Mouse (Mus musculus) embryonic facial prominence, embryonic 12.5 days (tissue): ENCODE measurements around the gene Mamdc4. TPM values are rescaled to one million over a fixed set of nuclear protein-coding genes. Genes with fewer than 3 reads are reported as not detected.

ENCODE experiments used
- ATAC-seq: fragments of 200-750 bp; cut with Nextera tagmentation; 2 replicates; pipeline ENCODE4 v1.8.0; 2017; ENCODE audit not compliant: insufficient number of reproducible peaks, insufficient read depth, low FRiP score, low TSS enrichment
- H3K27ac ChIP-seq: fragments of 300-500 bp; sonication (generic); 2 replicates; pipeline ENCODE4 v1.5.1; 2016; ENCODE audit warnings: mild to moderate bottlenecking
- H3K27me3 ChIP-seq: fragments of 300-500 bp; sonication (generic); 2 replicates; pipeline ENCODE4 v1.6.1; 2016; ENCODE audit warnings: mild to moderate bottlenecking, moderate library complexity
- H3K36me3 ChIP-seq: fragments of 300-500 bp; sonication (generic); 2 replicates; pipeline ENCODE4 v1.6.1; 2016; ENCODE audit warnings: mild to moderate bottlenecking
- H3K4me1 ChIP-seq: fragments of 300-500 bp; sonication (generic); 2 replicates; pipeline ENCODE4 v1.6.1; 2016
- H3K4me2 ChIP-seq: fragments of 300-500 bp; sonication (generic); replicated peaks from 2 replicates; pipeline ENCODE4 v1.6.1; 2016; ENCODE audit warnings: mild to moderate bottlenecking, moderate library complexity
- H3K4me3 ChIP-seq: fragments of 300-500 bp; sonication (generic); 2 replicates; pipeline ENCODE4 v1.5.1; 2016; ENCODE audit warnings: mild to moderate bottlenecking
- H3K9ac ChIP-seq: fragments of 300-500 bp; sonication (generic); 2 replicates; pipeline ENCODE4 v1.6.1; 2016; ENCODE audit warnings: mild to moderate bottlenecking, moderate library complexity
- H3K9me3 ChIP-seq: fragments of 300-500 bp; sonication (generic); 2 replicates; pipeline ENCODE4 v1.6.1; 2016; ENCODE audit warnings: mild to moderate bottlenecking, moderate library complexity
- WGBS: fragments of 180-500 bp; shearing (Covaris S2); methylation state at CpG from one replicate; pipeline ENCODE4 v1.1.7; 2016; 5-methylcytosine and 5-hydroxymethylcytosine counted together
- polyA plus RNA-seq: library from polyadenylated mRNA; unstranded; fragments of >200 nt; fragmentation: Nextera tagmentation; extraction: Ambion mirVana; gene quantifications from 2 replicates; pipeline ENCODE4 v1.2.1, GENCODE M21; 2016

The Mamdc4 gene
- polyA plus RNA-seq, 1 experiment from 2014 or later: 4.2 TPM

DNA sequence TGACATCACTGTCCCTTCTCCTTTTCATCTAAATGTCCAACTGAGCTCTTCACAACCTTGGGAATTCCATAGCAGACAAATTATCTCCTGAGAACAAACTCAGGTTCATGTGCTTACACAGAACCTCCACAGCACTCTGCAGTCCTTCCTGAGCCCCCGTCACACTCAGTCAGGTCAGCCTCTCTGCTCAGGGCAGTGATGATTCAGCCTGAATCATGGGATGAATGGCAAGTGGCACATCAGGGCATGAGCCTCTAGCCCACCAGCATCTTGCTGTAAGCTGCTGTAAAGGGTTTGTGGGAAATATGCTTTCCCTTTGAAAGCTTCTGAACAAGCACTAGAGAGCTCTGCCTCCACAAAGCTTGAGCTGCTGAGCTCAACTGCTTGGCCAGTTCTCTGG lies 24.1 kb upstream of the Mamdc4 start:
- H3K27ac ChIP-seq: no peak overlapping the region
- no peak overlapping the region for H3K9ac ChIP-seq
- no peak overlapping the region for H3K4me2 ChIP-seq
- H3K4me3 ChIP-seq: no peak overlapping the region
- H3K27me3 ChIP-seq: no peaks in the 10 kb centered on the region
- H3K9me3 ChIP-seq: no peaks in the 10 kb centered on the region
- WGBS: 81% methylated on average over 1 of the region's 1 CpGs
- H3K36me3 ChIP-seq: peaks cover 91% of the 10 kb centered on the region
- no peaks in the 10 kb centered on the region for H3K4me1 ChIP-seq
- no peak for ATAC-seq

DNA sequence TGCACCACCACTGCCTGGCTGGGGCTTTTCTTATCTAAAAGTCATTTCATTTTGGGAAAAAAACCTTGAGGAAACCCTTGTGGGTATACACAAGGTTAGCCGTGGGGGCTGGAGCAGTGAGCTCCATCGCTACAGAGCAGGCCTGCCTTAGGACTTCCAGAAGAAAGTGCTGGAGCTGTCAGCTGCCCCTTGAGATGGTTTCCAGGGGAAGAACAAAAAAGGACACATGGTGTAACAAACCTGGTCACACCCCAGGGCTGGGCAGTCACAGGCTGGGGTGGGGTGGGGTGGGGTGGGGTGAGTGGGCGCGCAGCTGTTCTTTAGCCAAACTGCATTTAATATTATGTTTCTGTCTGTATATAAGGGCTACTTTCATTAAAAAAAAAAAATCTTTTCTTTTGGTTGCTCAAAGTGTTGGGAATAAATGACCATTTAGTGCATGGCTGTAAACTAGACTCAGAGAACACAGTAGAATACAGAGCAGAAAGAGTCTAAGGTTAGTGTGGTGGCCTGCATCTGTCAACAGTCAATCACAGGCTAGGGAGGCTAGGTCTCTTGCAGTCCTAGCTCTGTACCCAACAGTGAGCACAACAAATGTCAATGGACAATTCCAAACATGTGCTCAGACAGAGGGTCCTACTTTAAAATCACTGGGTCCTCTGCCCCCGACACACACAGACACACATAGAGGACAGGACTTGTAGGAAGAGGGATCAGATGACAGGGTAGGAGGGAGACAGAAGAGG lies 22.3 kb upstream of the Mamdc4 start:
- 95% methylated on average over 5 of the region's 5 CpGs for WGBS
- Histone ChIP-seq H3K9me3 (no peaks in the 10 kb centered on the region), H3K27me3 (no peaks in the 10 kb centered on the region), H3K4me2 (no peak overlapping the region), H3K9ac (no peak overlapping the region), H3K4me1 (no peaks in the 10 kb centered on the region), H3K36me3 (peaks cover 94% of the 10 kb centered on the region), H3K27ac (no peak overlapping the region), H3K4me3 (no peak overlapping the region)
- ATAC-seq: no peak

GRCm38 (mm10) chr2:25591863-25592262 lies 17.2 kb upstream of the Mamdc4 start:
- no peak overlapping the region for H3K4me2 ChIP-seq
- no peaks in the 10 kb centered on the region for H3K27me3 ChIP-seq
- H3K9ac ChIP-seq: no peak overlapping the region
- 77% methylated on average over 2 of the region's 2 CpGs for WGBS
- peaks cover 87% of the 10 kb centered on the region for H3K36me3 ChIP-seq
- H3K27ac ChIP-seq: no peak overlapping the region
- no peak for ATAC-seq
- no peak overlapping the region for H3K4me3 ChIP-seq
- H3K4me1 ChIP-seq: no peaks in the 10 kb centered on the region
- H3K9me3 ChIP-seq: no peaks in the 10 kb centered on the region

GRCm38 (mm10) chr2:25588227-25588907 lies 13.7 kb upstream of the Mamdc4 start:
- H3K9me3 ChIP-seq: no peaks in the 10 kb centered on the region
- ATAC-seq: no peak
- H3K27ac ChIP-seq: no peak overlapping the region
- no peak overlapping the region for H3K4me2 ChIP-seq
- no peaks in the 10 kb centered on the region for H3K27me3 ChIP-seq
- peaks cover 91% of the 10 kb centered on the region for H3K36me3 ChIP-seq
- H3K4me1 ChIP-seq: no peaks in the 10 kb centered on the region
- H3K9ac ChIP-seq: no peak overlapping the region
- no peak overlapping the region for H3K4me3 ChIP-seq
- 94% methylated on average over 8 of the region's 8 CpGs for WGBS

DNA sequence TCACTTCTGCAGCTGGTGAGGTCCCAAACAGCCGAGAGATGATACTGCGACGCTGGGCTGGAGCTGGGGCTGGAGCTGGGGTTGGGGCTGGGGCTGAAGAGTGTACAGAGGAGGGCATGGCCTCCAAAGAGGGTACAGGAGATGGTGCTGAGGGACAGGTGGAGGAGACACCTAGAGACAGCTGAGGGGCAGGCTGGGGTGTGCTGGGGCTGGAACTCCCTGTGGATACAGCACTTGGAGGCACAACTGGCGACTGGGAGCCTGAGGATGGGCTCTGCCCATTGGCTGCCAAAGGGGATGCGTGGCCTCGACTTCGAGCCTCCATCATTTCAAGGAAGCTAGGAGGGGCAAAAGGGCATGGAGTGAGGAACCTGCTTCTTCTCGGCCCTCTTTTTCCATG lies 12.6 kb upstream of the Mamdc4 start:
- H3K4me2 ChIP-seq: no peak overlapping the region
- no peaks in the 10 kb centered on the region for H3K27me3 ChIP-seq
- H3K9me3 ChIP-seq: no peaks in the 10 kb centered on the region
- H3K36me3 ChIP-seq: peaks cover 87% of the 10 kb centered on the region
- no peak for ATAC-seq
- H3K27ac ChIP-seq: no peak overlapping the region
- H3K4me1 ChIP-seq: 0 out of 2 replicates have a peak, but pooled peaks cover 6% of the 10 kb centered on the region
- WGBS: 89% methylated on average over 8 of the region's 8 CpGs
- no peak overlapping the region for H3K9ac ChIP-seq
- no peak overlapping the region for H3K4me3 ChIP-seq

- Histone ChIP-seq H3K4me3 (no peak overlapping the region), H3K27ac (no peak overlapping the region), H3K27me3 (peaks cover 8% of the 10 kb centered on the region), H3K36me3 (peaks cover 71% of the 10 kb centered on the region), H3K9ac (no peak overlapping the region), H3K4me2 (no peak overlapping the region), H3K9me3 (no peaks in the 10 kb centered on the region), H3K4me1 (peaks cover 16% of the 10 kb centered on the region; the same call in 1 of the 2 replicates)
- 88% methylated on average over 3 of the region's 3 CpGs for WGBS
- ATAC-seq: no peak
Observed at GRCm38 (mm10) chr2:25585601-25586000, 11.0 kb upstream of the Mamdc4 start.

- no peak overlapping the region for H3K9ac ChIP-seq
- 80% methylated on average over 4 of the region's 4 CpGs for WGBS
- H3K9me3 ChIP-seq: no peaks in the 10 kb centered on the region
- H3K27me3 ChIP-seq: peaks cover 16% of the 10 kb centered on the region
- no peak overlapping the region for H3K27ac ChIP-seq
- H3K4me2 ChIP-seq: no peak overlapping the region
- ATAC-seq: no peak
- H3K36me3 ChIP-seq: peaks cover 65% of the 10 kb centered on the region
- H3K4me3 ChIP-seq: no peak overlapping the region
- peaks cover 21% of the 10 kb centered on the region; the same call in 1 of the 2 replicates for H3K4me1 ChIP-seq
Observed at GRCm38 (mm10) chr2:25584856-25585255, 10.2 kb upstream of the Mamdc4 start.

GRCm38 (mm10) chr2:25584152-25584551 lies 9.5 kb upstream of the Mamdc4 start:
- Histone ChIP-seq H3K4me1 (peaks cover 28% of the 10 kb centered on the region; the same call in 1 of the 2 replicates), H3K9ac (no peak overlapping the region), H3K4me2 (no peak overlapping the region), H3K27me3 (peaks cover 23% of the 10 kb centered on the region), H3K36me3 (peaks cover 63% of the 10 kb centered on the region), H3K9me3 (no peaks in the 10 kb centered on the region), H3K4me3 (no peak overlapping the region), H3K27ac (no peak overlapping the region)
- no peak for ATAC-seq
- WGBS: 92% methylated on average over 3 of the region's 3 CpGs

DNA sequence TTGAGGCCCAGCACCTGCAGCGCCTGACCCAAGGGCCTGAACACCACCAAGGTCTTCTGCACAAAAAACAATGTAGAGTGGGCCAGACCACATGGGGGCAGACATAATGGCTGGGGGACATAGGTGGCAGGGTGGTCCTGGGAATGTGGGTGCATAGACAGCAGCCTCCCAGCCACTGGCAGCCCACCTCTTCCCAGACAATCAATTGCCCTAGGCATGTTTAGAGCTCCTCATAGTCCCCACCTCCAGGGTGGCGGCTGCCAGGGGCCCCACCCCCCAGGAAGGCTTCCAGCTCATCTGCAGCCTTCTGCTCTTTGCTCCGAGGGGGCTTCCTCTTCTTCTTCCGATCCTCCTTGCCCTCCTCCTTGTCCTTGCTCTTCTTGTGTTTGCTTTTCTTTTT lies 8.9 kb upstream of the Mamdc4 start:
- Histone ChIP-seq H3K4me2 (no peak overlapping the region), H3K27me3 (peaks cover 29% of the 10 kb centered on the region), H3K9ac (no peak overlapping the region), H3K27ac (no peak overlapping the region), H3K9me3 (no peaks in the 10 kb centered on the region), H3K4me3 (no peak overlapping the region), H3K36me3 (peaks cover 57% of the 10 kb centered on the region), H3K4me1 (peaks cover 29% of the 10 kb centered on the region; the same call in 1 of the 2 replicates)
- no peak for ATAC-seq
- WGBS: 69% methylated on average over 4 of the region's 4 CpGs

GRCm38 (mm10) chr2:25583120-25583481 lies 8.5 kb upstream of the Mamdc4 start:
- no peak for ATAC-seq
- WGBS: 81% methylated on average over 6 of the region's 6 CpGs
- Histone ChIP-seq H3K4me3 (no peak overlapping the region), H3K4me2 (no peak overlapping the region), H3K27me3 (peaks cover 33% of the 10 kb centered on the region), H3K9ac (no peak overlapping the region), H3K9me3 (no peaks in the 10 kb centered on the region), H3K36me3 (peaks cover 52% of the 10 kb centered on the region), H3K4me1 (peaks cover 31% of the 10 kb centered on the region), H3K27ac (no peak overlapping the region)

DNA sequence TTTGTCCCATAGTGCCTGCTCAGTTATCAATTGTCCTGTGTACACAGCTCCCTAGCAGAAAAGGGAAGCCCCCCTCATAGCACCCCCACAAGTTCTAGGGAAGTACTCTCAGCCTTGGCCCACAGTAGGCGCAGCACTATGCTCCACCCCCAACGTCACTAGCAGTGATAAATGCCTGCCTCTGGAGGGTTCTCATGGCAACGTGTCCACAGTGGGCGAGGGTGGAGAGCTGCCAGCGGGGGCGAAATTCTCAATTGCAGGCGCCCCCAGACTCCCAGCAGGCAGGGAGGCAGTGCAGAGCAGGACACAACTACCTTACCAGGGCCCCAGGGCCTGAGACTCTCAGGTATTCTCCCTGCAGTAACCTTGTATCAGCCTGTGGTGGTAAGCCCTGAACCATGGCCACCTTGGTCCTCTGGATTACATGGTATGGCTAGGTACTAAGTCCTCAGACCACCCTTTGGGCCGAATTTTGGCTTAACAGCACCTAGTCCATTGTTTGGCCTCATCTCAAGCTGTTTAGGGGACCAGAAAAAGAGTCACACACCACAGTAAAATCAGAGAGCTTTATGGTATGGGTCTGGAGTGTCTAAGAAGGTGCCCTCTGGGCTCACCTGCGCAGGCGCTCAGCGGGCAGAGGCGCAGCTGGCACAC lies 7.9 kb upstream of the Mamdc4 start:
- Histone ChIP-seq H3K9ac (no peak overlapping the region), H3K9me3 (no peaks in the 10 kb centered on the region), H3K4me2 (no peak overlapping the region), H3K27ac (no peak overlapping the region), H3K36me3 (peaks cover 48% of the 10 kb centered on the region), H3K4me3 (no peak overlapping the region), H3K4me1 (peaks cover 36% of the 10 kb centered on the region), H3K27me3 (peaks cover 39% of the 10 kb centered on the region)
- 59% methylated on average over 12 of the region's 12 CpGs for WGBS
- ATAC-seq: 0 out of 2 replicates have a peak, but pooled peaks have one; percentile 16

GRCm38 (mm10) chr2:25581901-25582301 lies 7.3 kb upstream of the Mamdc4 start:
- 33% methylated on average over 6 of the region's 6 CpGs for WGBS
- H3K27ac ChIP-seq: no peak overlapping the region
- H3K9me3 ChIP-seq: no peaks in the 10 kb centered on the region
- peaks cover 41% of the 10 kb centered on the region for H3K36me3 ChIP-seq
- no peak for ATAC-seq
- no peak overlapping the region for H3K4me2 ChIP-seq
- H3K9ac ChIP-seq: no peak overlapping the region
- 0 out of 2 replicates have a peak overlapping the region, but pooled peaks have one; percentile 35 for H3K4me3 ChIP-seq
- peaks cover 45% of the 10 kb centered on the region for H3K27me3 ChIP-seq
- peaks cover 41% of the 10 kb centered on the region for H3K4me1 ChIP-seq
